In the genomic region with DNA sequence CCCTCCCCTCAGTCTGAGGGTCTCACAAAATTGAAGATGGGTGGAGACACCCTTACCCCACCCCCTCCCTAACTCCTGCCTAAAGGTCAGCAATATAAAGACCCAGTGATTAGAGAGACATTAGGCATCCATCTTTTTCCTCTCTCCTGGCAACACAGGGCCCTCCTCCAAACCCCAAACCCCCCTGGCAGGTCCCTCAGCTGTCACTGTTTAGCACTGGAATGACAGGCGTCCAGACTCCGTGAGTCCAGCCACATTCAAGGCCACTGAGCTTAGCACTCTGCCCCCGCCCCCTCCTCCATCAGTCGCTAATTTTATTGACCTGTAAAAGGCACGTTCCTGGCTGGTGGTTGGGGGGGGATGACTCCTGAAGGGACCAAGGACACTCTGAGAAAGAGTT, we compare ENCODE assay signal across 26 mouse cellular contexts. TPM values are rescaled to one million over a fixed set of nuclear protein-coding genes. Genes with fewer than 3 reads are reported as not detected.
"Had no signal": no experiment of that assay in that cellular context is flagged by ENCODE, and none has a peak within 500 bp of the region (broad histone marks: within the 10 kb centered on the region; RNA-seq: fewer than 3 reads in every experiment).

No protein-coding gene starts in this region.

- H3K36me3 ChIP-seq: liver, embryonic 13.5 days; liver, embryonic 15.5 days; lung, embryonic 15.5 days; midbrain, embryonic 12.5 days; neural tube, embryonic 13.5 days; neural tube, embryonic 15.5 days had no signal

- DNase-seq: liver, embryonic 13.5 days; liver, postnatal 0 days; lung, adult 2 months; lung, postnatal 14 days; lung, postnatal 36 days; midbrain, embryonic 14.5 days; right cerebral cortex, adult 18-20 months; right cerebral cortex, postnatal 25 days; right cerebral cortex, postnatal 4 days; spleen, adult 18-20 months; thymus, adult 2 months; thymus, postnatal 14 days; thymus, postnatal 36 days had no signal

- H3K4me3 ChIP-seq: liver, embryonic 15.5 days; midbrain, embryonic 12.5 days; neural tube, embryonic 15.5 days had no signal

- H3K9ac ChIP-seq: liver, embryonic 13.5 days; liver, embryonic 15.5 days; liver, postnatal 0 days; lung, embryonic 15.5 days; midbrain, embryonic 12.5 days; neural tube, embryonic 13.5 days; neural tube, embryonic 15.5 days had no signal

- H3K9me3 ChIP-seq: liver, embryonic 13.5 days; liver, embryonic 15.5 days; lung, embryonic 15.5 days; megakaryocyte, embryonic 14.5 days; midbrain, embryonic 12.5 days; neural tube, embryonic 13.5 days; neural tube, embryonic 15.5 days had no signal

- H3K27ac ChIP-seq: liver, embryonic 13.5 days; liver, embryonic 15.5 days; lung, embryonic 15.5 days; macrophage; midbrain, embryonic 12.5 days; neural tube, embryonic 13.5 days; neural tube, embryonic 15.5 days had no signal

- ATAC-seq: liver, postnatal 0 days; lung, postnatal 0 days had no signal

RNA-seq across cellular contexts. Expression of a gene that starts 0.9 kb away (rescaled TPM):
- polyA plus RNA-seq: liver, embryonic 11.5 days; liver, embryonic 13.5 days; liver, embryonic 15.5 days; liver, postnatal 0 days; lung, postnatal 0 days; neural tube, embryonic 11.5 days; stomach, embryonic 14.5 days had no signal

RNA-seq across cellular contexts. Expression of a gene that starts 20.5 kb away (rescaled TPM):
- polyA plus RNA-seq: macrophage; midbrain, postnatal 0 days; neural tube, embryonic 11.5 days; neural tube, embryonic 15.5 days; small intestine, adult 2 months had no signal
